Mouse (Mus musculus): Measurements from ENCODE around the gene Fbxo30. TPM values are rescaled to one million over a fixed set of nuclear protein-coding genes. Genes with fewer than 3 reads are reported as not detected.

The Fbxo30 gene
- total RNA-seq, 1 experiment, result 26.9 TPM

- Histone ChIP-seq H3K36me3 (ENCODE audit: control insufficient read depth, insufficient read depth, low read length, poor library complexity, severe bottlenecking) (no peaks in the 10 kb centered on the region), H3K4me1 (ENCODE audit: control insufficient read depth in 2 of 2, insufficient read depth in 2 of 2, low read length in 2 of 2, poor library complexity in 1 of 2) (peaks cover 0 to 3% of the 10 kb centered on the region in 2 experiments; a peak in 2 of 4 replicates), H3K9ac (ENCODE audit: insufficient read depth, low read depth, low read length, poor library complexity, severe bottlenecking) (peak overlapping the region; percentile 89; the same call in 1 of the 2 replicates), H3K4me3 (ENCODE audit: insufficient read depth in 1 of 2, low read depth in 1 of 2, low read length in 2 of 2, poor library complexity in 1 of 2, severe bottlenecking in 1 of 2) (peak overlapping the region; percentile 78 to 90), H3K9me3 (ENCODE audit: control insufficient read depth, insufficient read depth, low read depth, low read length) (no peaks in the 10 kb centered on the region), H3K27ac (ENCODE audit: insufficient read depth, low read depth, low read length, poor library complexity, severe bottlenecking) (no peak overlapping the region)
- TF ChIP-seq MAFK (IDR thresholded peaks at IDR 0.05; ENCODE audit: insufficient read depth, low read depth, low read length) (peak; percentile 60; the same call in 1 of the 2 replicates), ZNF384 (IDR thresholded peaks at IDR 0.05; ENCODE audit: low read depth, low read length) (no peak), ZC3H11A (IDR thresholded peaks at IDR 0.05; ENCODE audit: borderline replicate concordance, low read depth, low read length) (no peak), CHD2 (IDR thresholded peaks at IDR 0.05; ENCODE audit: low read depth, low read length) (no peak)
- DNase-seq (ENCODE audit: low read depth, low spot score), result no peak
- in situ Hi-C loops (cut with MboI; ENCODE audit: low sequenced_read_pairs in 2 of 2, unreplicated experiment in 2 of 2), result no loop called here
Measured at GRCm38 (mm10) chr10:11282306-11282631, 1.1 kb downstream of the Fbxo30 start.

DNA sequence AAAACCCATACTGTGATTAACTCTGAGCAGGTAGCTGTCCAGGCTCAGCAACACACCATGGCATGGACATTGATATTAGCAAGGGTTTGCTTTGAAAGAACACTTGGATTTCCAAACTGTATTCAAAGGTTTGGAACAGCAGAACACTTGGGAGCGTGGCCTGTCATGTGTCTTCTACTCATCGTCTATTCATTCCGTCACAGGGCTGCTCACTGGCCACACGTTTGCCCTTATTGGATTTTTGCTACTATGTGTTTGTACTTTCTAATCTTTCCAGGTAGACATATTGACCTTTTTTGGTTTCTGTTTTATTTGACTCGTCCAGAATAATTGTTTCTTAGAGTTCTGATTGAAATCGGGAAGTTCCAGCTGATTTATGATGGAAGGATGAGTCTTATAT lies 17.3 kb downstream of the Fbxo30 start:
- no peak overlapping the region for H3K4me3 ChIP-seq (ENCODE audit: insufficient read depth in 1 of 2, low read depth in 1 of 2, low read length in 2 of 2, poor library complexity in 1 of 2, severe bottlenecking in 1 of 2)
- H3K9me3 ChIP-seq (ENCODE audit: control insufficient read depth, insufficient read depth, low read depth, low read length), result no peaks in the 10 kb centered on the region
- no peak overlapping the region for H3K27ac ChIP-seq (ENCODE audit: insufficient read depth, low read depth, low read length, poor library complexity, severe bottlenecking)
- DNase-seq (ENCODE audit: low read depth, low spot score), result no peak
- in situ Hi-C loops (cut with MboI; ENCODE audit: low sequenced_read_pairs in 2 of 2, unreplicated experiment in 2 of 2), result no loop called here
- no peaks in the 10 kb centered on the region for H3K4me1 ChIP-seq (ENCODE audit: control insufficient read depth in 2 of 2, insufficient read depth in 2 of 2, low read length in 2 of 2, poor library complexity in 1 of 2)
- peaks cover 6% of the 10 kb centered on the region for H3K36me3 ChIP-seq (ENCODE audit: control insufficient read depth, insufficient read depth, low read length, poor library complexity, severe bottlenecking)
- no peak overlapping the region for H3K9ac ChIP-seq (ENCODE audit: insufficient read depth, low read depth, low read length, poor library complexity, severe bottlenecking)
- TF ChIP-seq ZNF384 (IDR thresholded peaks at IDR 0.05; ENCODE audit: low read depth, low read length), result no peak
- no peak for TF ChIP-seq ZC3H11A (IDR thresholded peaks at IDR 0.05; ENCODE audit: borderline replicate concordance, low read depth, low read length)
- TF ChIP-seq CHD2 (IDR thresholded peaks at IDR 0.05; ENCODE audit: low read depth, low read length), result no peak
- no peak for TF ChIP-seq HCFC1 (IDR thresholded peaks at IDR 0.05; ENCODE audit: borderline replicate concordance, insufficient read depth, low read length)
- TF ChIP-seq MAFK (IDR thresholded peaks at IDR 0.05; ENCODE audit: insufficient read depth, low read depth, low read length), result no peak

- no peak overlapping the region for H3K9ac ChIP-seq (ENCODE audit: insufficient read depth, low read depth, low read length, poor library complexity, severe bottlenecking)
- H3K4me1 ChIP-seq (ENCODE audit: control insufficient read depth in 2 of 2, insufficient read depth in 2 of 2, low read length in 2 of 2, poor library complexity in 1 of 2), result no peaks in the 10 kb centered on the region
- no peak overlapping the region for H3K4me3 ChIP-seq (ENCODE audit: insufficient read depth in 1 of 2, low read depth in 1 of 2, low read length in 2 of 2, poor library complexity in 1 of 2, severe bottlenecking in 1 of 2)
- in situ Hi-C loops (cut with MboI; ENCODE audit: low sequenced_read_pairs in 2 of 2, unreplicated experiment in 2 of 2), result no loop called here
- no peaks in the 10 kb centered on the region for H3K9me3 ChIP-seq (ENCODE audit: control insufficient read depth, insufficient read depth, low read depth, low read length)
- no peak for DNase-seq (ENCODE audit: low read depth, low spot score)
- no peaks in the 10 kb centered on the region for H3K36me3 ChIP-seq (ENCODE audit: control insufficient read depth, insufficient read depth, low read length, poor library complexity, severe bottlenecking)
- no peak overlapping the region for H3K27ac ChIP-seq (ENCODE audit: insufficient read depth, low read depth, low read length, poor library complexity, severe bottlenecking)
- TF ChIP-seq CHD2 (IDR thresholded peaks at IDR 0.05; ENCODE audit: low read depth, low read length) (no peak), MAFK (IDR thresholded peaks at IDR 0.05; ENCODE audit: insufficient read depth, low read depth, low read length) (no peak), ZC3H11A (IDR thresholded peaks at IDR 0.05; ENCODE audit: borderline replicate concordance, low read depth, low read length) (no peak), HCFC1 (IDR thresholded peaks at IDR 0.05; ENCODE audit: borderline replicate concordance, insufficient read depth, low read length) (no peak), ZNF384 (IDR thresholded peaks at IDR 0.05; ENCODE audit: low read depth, low read length) (no peak)
Measured at GRCm38 (mm10) chr10:11305365-11306053, 24.4 kb downstream of the Fbxo30 start.

DNA sequence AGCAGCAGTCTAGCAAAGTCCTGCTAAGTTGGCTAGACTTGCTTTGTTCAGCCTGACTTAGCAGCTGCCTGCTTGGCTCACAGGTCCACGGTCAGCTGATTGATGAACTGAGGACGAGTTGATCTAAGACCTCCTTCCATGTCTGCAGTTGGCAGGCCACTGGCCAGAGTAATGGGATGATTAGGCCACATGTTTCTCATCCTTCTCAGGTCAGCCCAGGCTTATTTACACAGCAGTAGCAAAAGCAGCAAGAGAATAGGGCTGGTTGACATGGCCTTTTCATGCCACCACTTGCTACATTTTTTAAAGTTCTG lies 24.9 kb downstream of the Fbxo30 start:
- H3K4me3 ChIP-seq (ENCODE audit: insufficient read depth in 1 of 2, low read depth in 1 of 2, low read length in 2 of 2, poor library complexity in 1 of 2, severe bottlenecking in 1 of 2), result no peak overlapping the region
- no peak overlapping the region for H3K27ac ChIP-seq (ENCODE audit: insufficient read depth, low read depth, low read length, poor library complexity, severe bottlenecking)
- no peaks in the 10 kb centered on the region for H3K4me1 ChIP-seq (ENCODE audit: control insufficient read depth in 2 of 2, insufficient read depth in 2 of 2, low read length in 2 of 2, poor library complexity in 1 of 2)
- no peak for DNase-seq (ENCODE audit: low read depth, low spot score)
- in situ Hi-C loops (cut with MboI; ENCODE audit: low sequenced_read_pairs in 2 of 2, unreplicated experiment in 2 of 2), result no loop called here
- TF ChIP-seq ZNF384 (IDR thresholded peaks at IDR 0.05; ENCODE audit: low read depth, low read length) (no peak), CHD2 (IDR thresholded peaks at IDR 0.05; ENCODE audit: low read depth, low read length) (no peak), HCFC1 (IDR thresholded peaks at IDR 0.05; ENCODE audit: borderline replicate concordance, insufficient read depth, low read length) (no peak), ZC3H11A (IDR thresholded peaks at IDR 0.05; ENCODE audit: borderline replicate concordance, low read depth, low read length) (no peak), MAFK (IDR thresholded peaks at IDR 0.05; ENCODE audit: insufficient read depth, low read depth, low read length) (no peak)
- no peaks in the 10 kb centered on the region for H3K36me3 ChIP-seq (ENCODE audit: control insufficient read depth, insufficient read depth, low read length, poor library complexity, severe bottlenecking)
- no peak overlapping the region for H3K9ac ChIP-seq (ENCODE audit: insufficient read depth, low read depth, low read length, poor library complexity, severe bottlenecking)
- H3K9me3 ChIP-seq (ENCODE audit: control insufficient read depth, insufficient read depth, low read depth, low read length), result no peaks in the 10 kb centered on the region

DNA sequence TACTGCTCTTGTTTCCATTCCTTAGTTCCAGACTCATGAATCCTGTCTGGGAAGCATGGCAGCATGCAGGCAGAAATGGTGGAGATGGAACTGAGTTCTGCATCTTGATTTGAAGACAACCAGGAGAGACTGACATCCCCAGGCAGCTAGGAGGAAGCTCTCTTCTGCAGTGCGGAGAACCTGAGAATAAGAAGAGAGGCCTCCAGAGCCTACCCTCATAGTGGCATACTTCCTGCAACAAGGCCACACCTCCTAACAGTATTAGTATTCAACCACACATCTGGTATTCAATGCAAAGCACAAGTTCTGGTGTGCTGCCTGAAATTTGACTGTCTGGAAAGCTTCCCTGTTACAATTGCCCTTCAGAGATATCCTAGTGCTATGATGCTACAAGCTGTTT lies 28.7 kb downstream of the Fbxo30 start:
- no peak for TF ChIP-seq HCFC1 (IDR thresholded peaks at IDR 0.05; ENCODE audit: borderline replicate concordance, insufficient read depth, low read length)
- TF ChIP-seq CHD2 (IDR thresholded peaks at IDR 0.05; ENCODE audit: low read depth, low read length), result no peak
- TF ChIP-seq ZNF384 (IDR thresholded peaks at IDR 0.05; ENCODE audit: low read depth, low read length), result no peak
- no peak for TF ChIP-seq ZC3H11A (IDR thresholded peaks at IDR 0.05; ENCODE audit: borderline replicate concordance, low read depth, low read length)
- no peak for TF ChIP-seq MAFK (IDR thresholded peaks at IDR 0.05; ENCODE audit: insufficient read depth, low read depth, low read length)
- Histone ChIP-seq H3K27ac (ENCODE audit: insufficient read depth, low read depth, low read length, poor library complexity, severe bottlenecking) (no peak overlapping the region), H3K4me1 (ENCODE audit: control insufficient read depth in 2 of 2, insufficient read depth in 2 of 2, low read length in 2 of 2, poor library complexity in 1 of 2) (no peaks in the 10 kb centered on the region), H3K4me3 (ENCODE audit: insufficient read depth in 1 of 2, low read depth in 1 of 2, low read length in 2 of 2, poor library complexity in 1 of 2, severe bottlenecking in 1 of 2) (no peak overlapping the region), H3K9ac (ENCODE audit: insufficient read depth, low read depth, low read length, poor library complexity, severe bottlenecking) (no peak overlapping the region), H3K9me3 (ENCODE audit: control insufficient read depth, insufficient read depth, low read depth, low read length) (no peaks in the 10 kb centered on the region), H3K36me3 (ENCODE audit: control insufficient read depth, insufficient read depth, low read length, poor library complexity, severe bottlenecking) (no peaks in the 10 kb centered on the region)
- in situ Hi-C loops (cut with MboI; ENCODE audit: low sequenced_read_pairs in 2 of 2, unreplicated experiment in 2 of 2), result no loop called here
- no peak for DNase-seq (ENCODE audit: low read depth, low spot score)
